15 mouse cellular contexts compared by ENCODE assay signal in genomic region chr2:62285026-62285425, GRCm38 (mm10).
"Had no signal": no experiment of that assay in that cellular context is flagged by ENCODE, and none has a peak within 500 bp of the region (broad histone marks: within the 10 kb centered on the region; RNA-seq: fewer than 3 reads in every experiment).

No protein-coding gene starts in this region.

- H3K27me3 ChIP-seq: limb, embryonic 13.5 days; liver, embryonic 15.5 days; megakaryocyte, embryonic 14.5 days; midbrain, embryonic 12.5 days; stomach, embryonic 15.5 days had no signal

- H3K9ac ChIP-seq: limb, embryonic 13.5 days; liver, embryonic 15.5 days; lung, embryonic 14.5 days; midbrain, embryonic 12.5 days; stomach, embryonic 15.5 days had no signal

- H3K9me3 ChIP-seq: limb, embryonic 13.5 days; liver, embryonic 15.5 days; megakaryocyte, embryonic 14.5 days; midbrain, embryonic 12.5 days; stomach, embryonic 15.5 days had no signal

- DNase-seq: kidney, adult 8-10 months; kidney, postnatal 36 days; left cerebral cortex, postnatal 4 days; lung, embryonic 14.5 days; lung, postnatal 10 days; lung, postnatal 4 days; right cerebral cortex, postnatal 14 days; thymus, postnatal 25 days had no signal

- H3K4me2 ChIP-seq: limb, embryonic 13.5 days; liver, embryonic 15.5 days; lung, embryonic 14.5 days; midbrain, embryonic 12.5 days; stomach, embryonic 15.5 days had no signal

- H3K4me3 ChIP-seq: limb, embryonic 13.5 days; liver, embryonic 15.5 days; megakaryocyte, embryonic 14.5 days; midbrain, embryonic 12.5 days; stomach, embryonic 15.5 days had no signal

- H3K4me1 ChIP-seq: limb, embryonic 13.5 days; liver, embryonic 15.5 days; megakaryocyte, embryonic 14.5 days; midbrain, embryonic 12.5 days; stomach, embryonic 15.5 days had no signal

- H3K27ac ChIP-seq: limb, embryonic 13.5 days; liver, embryonic 15.5 days; midbrain, embryonic 12.5 days; stomach, embryonic 15.5 days had no signal

- ATAC-seq: intestine, embryonic 16.5 days; midbrain, embryonic 16.5 days had no signal

- H3K36me3 ChIP-seq: limb, embryonic 13.5 days; liver, embryonic 15.5 days; midbrain, embryonic 12.5 days; stomach, embryonic 15.5 days had no signal
